Mouse (Mus musculus): ENCODE data around the gene Ecpas. TPM values are rescaled to one million over a fixed set of nuclear protein-coding genes. Genes with fewer than 3 reads are reported as not detected.

Gene Ecpas
- polyA plus RNA-seq (2016; fragmentation: Nextera tagmentation; extraction: Ambion mirVana) = 42.3 and 44.7 TPM in 2 replicates

DNA sequence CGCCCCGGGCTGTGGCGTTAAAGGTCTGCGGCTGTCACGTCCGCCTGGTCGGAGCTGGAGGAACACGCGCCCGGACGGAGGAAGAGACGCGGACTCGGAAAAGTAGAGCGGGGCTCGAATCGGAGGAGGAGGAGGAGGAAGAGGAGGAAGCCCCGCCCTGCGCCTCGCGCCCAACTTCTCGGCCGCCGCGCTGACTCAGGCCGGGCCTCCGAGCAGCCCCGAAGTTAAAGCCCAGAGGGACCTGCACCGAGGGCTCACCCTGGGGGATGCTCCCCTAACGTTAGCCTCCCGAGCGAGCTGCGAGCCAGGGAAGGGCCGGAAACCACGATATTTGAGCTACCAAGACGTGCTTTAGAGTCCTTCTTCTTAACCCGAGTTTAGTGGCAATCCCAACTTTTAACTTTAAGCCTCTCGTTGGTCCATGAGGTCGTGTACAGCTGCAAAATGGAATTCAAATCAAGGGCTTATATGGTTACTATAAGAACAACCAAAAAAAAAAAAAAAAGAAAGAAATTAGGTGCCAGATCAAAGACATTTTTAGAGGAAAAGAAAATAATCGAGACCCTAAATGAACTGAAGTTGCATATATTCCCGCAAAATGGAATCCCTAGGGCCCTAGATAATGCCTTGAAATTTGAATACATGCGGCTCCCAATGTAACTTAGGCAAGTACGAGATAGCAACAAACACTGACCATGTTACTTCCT lies at the start of gene Ecpas:
Gene Ecpas (minus strand): TSS at position 121 of the 707 bp plus-strand sequence.
- no peaks in the 10 kb centered on the region for H3K9me3 ChIP-seq
- peaks cover 6% of the 10 kb centered on the region for H3K4me1 ChIP-seq
- H3K27ac ChIP-seq = peak within 1 kb of the TSS; percentile 98
- H3K36me3 ChIP-seq = no peaks in the 10 kb centered on the region
- peak within 1 kb of the TSS; percentile 89 for H3K4me3 ChIP-seq
- WGBS = 3% methylated on average over 43 of the region's 43 CpGs
- H3K27me3 ChIP-seq = no peaks in the 10 kb centered on the region
- peak within 1 kb of the TSS; percentile 55 for H3K4me2 ChIP-seq (replicated peaks)
- ATAC-seq (ENCODE audit: insufficient number of reproducible peaks, insufficient read depth, low FRiP score, low TSS enrichment) = peak; percentile 72
- H3K9ac ChIP-seq = peak within 1 kb of the TSS; percentile 97

- Histone ChIP-seq H3K9ac (no peak overlapping the region), H3K27ac (no peak overlapping the region), H3K36me3 (0 out of 2 replicates have a peak, but pooled peaks cover 7% of the 10 kb centered on the region), H3K27me3 (no peaks in the 10 kb centered on the region), H3K4me2 (replicated peaks) (no peak overlapping the region), H3K9me3 (no peaks in the 10 kb centered on the region), H3K4me1 (no peaks in the 10 kb centered on the region), H3K4me3 (no peak overlapping the region)
- WGBS = 88% methylated on average over 15 of the region's 15 CpGs
- ATAC-seq (ENCODE audit: insufficient number of reproducible peaks, insufficient read depth, low FRiP score, low TSS enrichment) = no peak
These were observed 49.2 kb upstream of the Ecpas start for GRCm38 (mm10) chr4:58961719-58962118.

DNA sequence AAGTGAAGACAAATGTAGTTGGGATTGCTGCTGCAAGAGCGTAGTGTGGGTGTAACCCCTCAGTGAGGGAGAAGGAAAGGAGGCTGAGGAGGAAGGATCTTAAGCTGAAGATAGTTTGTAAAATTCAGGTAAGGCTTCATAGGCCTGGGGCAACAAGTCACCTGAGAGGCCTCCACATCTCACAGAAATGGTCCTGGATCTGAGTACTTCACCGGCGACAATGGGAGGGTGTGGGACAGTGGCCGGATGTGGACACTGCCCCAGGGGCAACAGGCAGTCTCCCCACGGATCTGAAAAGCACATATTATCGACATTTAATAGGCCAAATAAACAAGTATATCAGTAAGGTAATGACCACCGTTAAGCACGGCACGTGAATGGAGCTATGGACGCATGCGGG lies 40.1 kb upstream of the Ecpas start:
- no peaks in the 10 kb centered on the region for H3K9me3 ChIP-seq

DNA sequence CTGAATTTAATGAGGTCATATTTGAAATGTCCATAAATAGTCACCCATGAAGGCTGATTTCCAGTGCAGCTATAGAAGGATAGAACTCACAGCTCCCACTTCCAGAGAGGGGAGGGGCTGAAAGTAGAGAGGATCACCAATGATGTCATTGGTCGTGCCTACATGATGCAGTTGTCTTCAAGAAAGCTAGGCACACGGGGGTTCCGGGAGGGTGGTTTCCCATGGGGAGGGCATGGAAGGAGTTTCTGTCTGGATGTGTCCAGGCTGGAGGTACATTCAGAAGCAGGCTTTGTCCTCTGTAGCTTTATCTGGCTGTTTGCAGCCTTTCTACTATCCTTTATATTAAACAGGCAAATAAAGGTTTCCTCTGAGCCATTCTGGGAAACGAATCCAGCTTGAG lies 35.8 kb upstream of the Ecpas start:
- no peak overlapping the region for H3K27ac ChIP-seq
- 82% methylated on average over 4 of the region's 4 CpGs for WGBS

More for the DNA sequence above, 40.1 kb upstream of the Ecpas start:
- WGBS = 83% methylated on average over 11 of the region's 11 CpGs
- H3K36me3 ChIP-seq = 0 out of 2 replicates have a peak, but pooled peaks cover 10% of the 10 kb centered on the region
- no peaks in the 10 kb centered on the region for H3K27me3 ChIP-seq
- no peak overlapping the region for H3K9ac ChIP-seq
- H3K4me3 ChIP-seq = no peak overlapping the region
- H3K27ac ChIP-seq = no peak overlapping the region
- H3K4me1 ChIP-seq = no peaks in the 10 kb centered on the region
- ATAC-seq (ENCODE audit: insufficient number of reproducible peaks, insufficient read depth, low FRiP score, low TSS enrichment) = no peak
- no peak overlapping the region for H3K4me2 ChIP-seq (replicated peaks)

DNA sequence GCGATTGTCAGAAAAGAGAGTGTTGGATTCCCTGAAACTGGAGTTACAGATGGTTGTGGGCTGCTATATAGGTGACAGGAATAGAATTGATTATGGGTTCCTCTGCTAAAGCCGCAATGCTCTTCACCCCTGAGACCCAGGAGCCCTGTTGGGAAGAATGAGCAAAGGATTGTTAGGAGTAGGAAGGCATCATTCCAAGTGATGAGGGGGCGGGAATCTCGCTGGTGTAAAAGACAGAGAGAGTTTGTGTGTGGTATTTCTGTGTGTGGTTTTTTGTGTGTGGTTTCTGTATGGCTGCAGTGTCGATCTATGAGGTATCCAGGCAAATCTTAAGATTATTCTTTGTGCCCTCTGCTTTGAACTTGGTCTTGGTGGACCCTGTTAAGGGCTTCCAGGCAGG lies 32.1 kb upstream of the Ecpas start:
- Histone ChIP-seq H3K4me2 (replicated peaks) (peak overlapping the region; percentile 79; the same call in 1 of the 2 replicates), H3K4me3 (no peak overlapping the region), H3K9me3 (no peaks in the 10 kb centered on the region), H3K9ac (no peak overlapping the region), H3K36me3 (no peaks in the 10 kb centered on the region), H3K27ac (no peak overlapping the region), H3K4me1 (peaks cover 12% of the 10 kb centered on the region; the same call in 1 of the 2 replicates), H3K27me3 (no peaks in the 10 kb centered on the region)
- ATAC-seq (ENCODE audit: insufficient number of reproducible peaks, insufficient read depth, low FRiP score, low TSS enrichment) = no peak
- WGBS = 75% methylated on average over 5 of the region's 5 CpGs

More for the DNA sequence above, 35.8 kb upstream of the Ecpas start:
- H3K27me3 ChIP-seq = no peaks in the 10 kb centered on the region
- ATAC-seq (ENCODE audit: insufficient number of reproducible peaks, insufficient read depth, low FRiP score, low TSS enrichment) = no peak
- peaks cover 7% of the 10 kb centered on the region; the same call in 1 of the 2 replicates for H3K4me1 ChIP-seq
- H3K36me3 ChIP-seq = no peaks in the 10 kb centered on the region
- H3K9me3 ChIP-seq = no peaks in the 10 kb centered on the region
- no peak overlapping the region for H3K4me2 ChIP-seq (replicated peaks)
- no peak overlapping the region for H3K9ac ChIP-seq
- H3K4me3 ChIP-seq = no peak overlapping the region

GRCm38 (mm10) chr4:58944206-58944553 lies 31.6 kb upstream of the Ecpas start:
- no peaks in the 10 kb centered on the region for H3K27me3 ChIP-seq
- no peaks in the 10 kb centered on the region for H3K36me3 ChIP-seq
- peak overlapping the region; percentile 79 for H3K4me2 ChIP-seq (replicated peaks)
- peak overlapping the region; percentile 66 for H3K9ac ChIP-seq
- H3K4me1 ChIP-seq = peaks cover 12% of the 10 kb centered on the region; the same call in 1 of the 2 replicates
- H3K27ac ChIP-seq = no peak overlapping the region
- H3K4me3 ChIP-seq = peak overlapping the region; percentile 67
- no peaks in the 10 kb centered on the region for H3K9me3 ChIP-seq
- ATAC-seq (ENCODE audit: insufficient number of reproducible peaks, insufficient read depth, low FRiP score, low TSS enrichment) = no peak
- 19% methylated on average over 6 of the region's 6 CpGs for WGBS

DNA sequence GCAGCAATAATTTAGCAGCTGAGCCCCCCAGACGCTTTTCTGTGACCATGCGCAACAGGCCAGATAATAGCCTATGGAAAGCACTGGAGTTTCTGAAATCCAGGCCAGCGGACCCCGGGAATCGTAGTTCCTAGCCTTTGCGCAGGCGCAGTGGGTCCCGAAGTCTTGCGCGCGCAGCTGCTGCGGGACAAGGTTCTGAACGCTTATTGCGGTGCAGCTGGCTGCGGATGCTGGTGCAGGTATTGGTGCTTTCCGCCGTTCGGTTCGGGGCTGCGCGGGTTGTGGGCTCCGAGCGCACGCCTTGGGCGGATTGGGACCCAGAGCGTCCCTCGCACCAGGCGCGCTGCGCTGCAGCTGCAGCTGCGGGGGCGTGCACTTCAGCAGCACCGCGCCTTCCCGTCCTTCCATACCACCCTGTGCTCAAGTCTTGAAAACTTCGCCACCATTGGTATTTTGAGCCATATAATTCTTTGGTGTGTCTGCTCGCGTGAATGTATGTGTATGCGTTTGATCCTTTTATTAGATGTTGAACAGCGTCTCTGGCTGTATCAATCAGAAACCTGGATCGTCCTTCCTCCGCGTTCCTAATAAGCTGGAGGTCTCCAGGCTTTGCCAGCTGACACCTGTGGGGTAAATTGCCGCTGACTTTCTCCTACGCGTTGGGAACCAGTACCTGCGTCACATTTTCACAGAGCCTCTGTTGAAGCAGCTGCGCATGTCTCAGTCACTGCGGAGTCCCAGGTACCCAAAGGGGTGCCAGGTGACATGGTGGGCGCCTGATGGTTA lies 31.1 kb upstream of the Ecpas start, which contains the start of gene Zkscan16:
Gene Zkscan16 (plus strand): TSS at position 209 of the 786 bp plus-strand sequence.
- peak; percentile 75 for ATAC-seq (ENCODE audit: insufficient number of reproducible peaks, insufficient read depth, low FRiP score, low TSS enrichment)
- 1% methylated on average over 50 of the region's 50 CpGs for WGBS
- Histone ChIP-seq H3K4me1 (peaks cover 12% of the 10 kb centered on the region; the same call in 1 of the 2 replicates), H3K9me3 (no peaks in the 10 kb centered on the region), H3K36me3 (no peaks in the 10 kb centered on the region), H3K4me2 (replicated peaks) (peak within 1 kb of the TSS; percentile 79), H3K4me3 (peak within 1 kb of the TSS; percentile 67), H3K27me3 (no peaks in the 10 kb centered on the region), H3K27ac (no peak within 1 kb of the TSS), H3K9ac (peak within 1 kb of the TSS; percentile 66)

DNA sequence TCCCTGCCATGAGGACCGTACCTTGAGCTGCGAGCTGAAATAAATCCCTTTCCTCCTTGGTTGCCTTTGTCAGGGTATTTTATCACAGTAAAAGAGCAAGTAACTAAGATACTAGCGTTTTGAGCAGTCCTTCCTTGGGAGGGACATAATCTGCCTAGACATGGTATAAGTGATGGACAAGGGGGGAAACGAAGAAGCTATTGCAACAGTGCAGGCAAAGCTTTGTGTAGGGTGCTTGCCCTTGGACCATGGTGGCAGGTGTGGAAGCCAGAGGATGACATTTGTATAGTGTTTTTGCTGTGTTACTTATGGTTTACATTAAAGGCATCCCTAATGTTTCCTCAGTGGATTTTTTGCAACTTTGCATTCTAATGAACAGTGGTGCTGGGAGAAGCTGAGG lies 30.4 kb upstream of the Ecpas start:
- Histone ChIP-seq H3K27ac (no peak overlapping the region), H3K9ac (peak overlapping the region; percentile 66; the same call in 1 of the 2 replicates), H3K4me2 (replicated peaks) (peak overlapping the region; percentile 79), H3K27me3 (no peaks in the 10 kb centered on the region), H3K9me3 (no peaks in the 10 kb centered on the region), H3K4me1 (peaks cover 12% of the 10 kb centered on the region; the same call in 1 of the 2 replicates), H3K36me3 (no peaks in the 10 kb centered on the region), H3K4me3 (peak overlapping the region; percentile 67)
- 78% methylated on average over 4 of the region's 4 CpGs for WGBS
- no peak for ATAC-seq (ENCODE audit: insufficient number of reproducible peaks, insufficient read depth, low FRiP score, low TSS enrichment)

GRCm38 (mm10) chr4:58941638-58942037 lies 29.1 kb upstream of the Ecpas start:
- Histone ChIP-seq H3K27me3 (no peaks in the 10 kb centered on the region), H3K4me3 (no peak overlapping the region), H3K9ac (no peak overlapping the region), H3K27ac (no peak overlapping the region), H3K4me2 (replicated peaks) (no peak overlapping the region), H3K36me3 (no peaks in the 10 kb centered on the region), H3K4me1 (peaks cover 12% of the 10 kb centered on the region; the same call in 1 of the 2 replicates), H3K9me3 (no peaks in the 10 kb centered on the region)
- no peak for ATAC-seq (ENCODE audit: insufficient number of reproducible peaks, insufficient read depth, low FRiP score, low TSS enrichment)

- Histone ChIP-seq H3K9ac (no peak overlapping the region), H3K27ac (no peak overlapping the region), H3K4me2 (replicated peaks) (no peak overlapping the region), H3K27me3 (no peaks in the 10 kb centered on the region), H3K9me3 (0 out of 2 replicates have a peak, but pooled peaks cover 4% of the 10 kb centered on the region), H3K4me3 (no peak overlapping the region), H3K4me1 (peaks cover 4% of the 10 kb centered on the region; the same call in 1 of the 2 replicates), H3K36me3 (no peaks in the 10 kb centered on the region)
- ATAC-seq (ENCODE audit: insufficient number of reproducible peaks, insufficient read depth, low FRiP score, low TSS enrichment) = no peak
- WGBS = 70% methylated on average over 3 of the region's 3 CpGs
These were observed 23.3 kb upstream of the Ecpas start for GRCm38 (mm10) chr4:58935846-58936245.

DNA sequence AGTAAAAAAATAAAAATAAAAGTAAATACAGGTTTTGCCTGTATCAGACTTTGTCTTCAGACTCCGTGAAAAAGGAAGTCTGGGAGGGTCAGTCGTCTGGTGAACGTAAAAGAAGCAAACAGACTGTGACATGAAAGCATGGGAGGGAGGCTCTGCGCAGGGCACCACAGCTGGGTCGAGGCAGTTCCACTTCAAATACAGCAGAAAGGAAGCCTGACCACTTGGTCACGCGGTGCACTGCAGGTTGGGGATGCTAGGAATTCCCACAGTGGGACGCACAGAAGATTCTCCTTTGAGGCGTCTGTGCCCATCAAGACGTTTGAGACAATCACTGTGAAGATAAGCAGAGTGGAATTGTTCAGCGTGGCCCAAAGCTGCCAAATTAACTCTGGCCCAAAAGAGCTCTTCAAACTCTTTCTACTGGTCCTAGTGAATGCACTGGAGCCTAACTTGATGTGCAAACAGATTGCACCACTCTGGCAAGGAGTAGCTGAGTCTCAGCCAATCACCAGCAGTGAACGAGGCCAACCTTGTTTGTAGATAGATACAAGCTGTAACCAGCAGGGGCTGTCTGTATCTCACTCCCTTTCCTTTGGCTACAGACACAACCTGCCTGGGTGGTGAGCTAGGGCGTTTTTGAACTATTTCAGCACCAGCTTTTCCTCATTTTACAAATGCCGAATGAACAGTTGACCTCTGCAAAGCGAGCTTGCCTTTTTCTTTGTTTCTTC lies 22.4 kb upstream of the Ecpas start:
- ATAC-seq (ENCODE audit: insufficient number of reproducible peaks, insufficient read depth, low FRiP score, low TSS enrichment) = no peak
- Histone ChIP-seq H3K9ac (no peak overlapping the region), H3K36me3 (no peaks in the 10 kb centered on the region), H3K4me2 (replicated peaks) (no peak overlapping the region), H3K4me3 (no peak overlapping the region), H3K4me1 (peaks cover 4% of the 10 kb centered on the region; the same call in 1 of the 2 replicates), H3K27ac (no peak overlapping the region), H3K27me3 (no peaks in the 10 kb centered on the region), H3K9me3 (0 out of 2 replicates have a peak, but pooled peaks cover 4% of the 10 kb centered on the region)
- WGBS = 45% methylated on average over 15 of the region's 15 CpGs
